Mouse (Mus musculus): ENCODE measurements around the gene 4930524N10Rik.

Gene 4930524N10Rik

GRCm38 (mm10) chrX:154343292-154343691 is at the start of gene 4930524N10Rik:
Gene 4930524N10Rik (minus strand): TSS chrX:154343392.
- no peak for DNase-seq (ENCODE audit: low spot score)

GRCm38 (mm10) chrX:154350042-154350441 is 6.8 kb upstream of the 4930524N10Rik start:
- DNase-seq (ENCODE audit: low spot score) = no peak

GRCm38 (mm10) chrX:154349302-154350041 is 6.3 kb upstream of the 4930524N10Rik start:
- DNase-seq (ENCODE audit: low spot score) = no peak

GRCm38 (mm10) chrX:154347933-154348332 is 4.7 kb upstream of the 4930524N10Rik start:
- DNase-seq (ENCODE audit: low spot score) = no peak

Measured in urinary bladder, postnatal 14 days (tissue).